Mouse (Mus musculus) embryonic facial prominence, embryonic 12.5 days (tissue): ENCODE measurements around the gene Prorsd1. TPM values are rescaled to one million over a fixed set of nuclear protein-coding genes. Genes with fewer than 3 reads are reported as not detected.
A peak's percentile ranks its signal among the peaks of the same experiment; 100 is the strongest.
"Not testable (repeated sequence)": the region's sequence is repeated elsewhere in the genome, so short reads cannot be mapped to it uniquely, and the experiment has no call there.

ENCODE experiments used
- ATAC-seq: fragments of 200-750 bp; cut with Nextera tagmentation; 2 replicates; pipeline ENCODE4 v1.8.0; 2017; ENCODE audit not compliant: insufficient number of reproducible peaks, insufficient read depth, low FRiP score, low TSS enrichment
- H3K27ac ChIP-seq: fragments of 300-500 bp; sonication (generic); 2 replicates; pipeline ENCODE4 v1.5.1; 2016; ENCODE audit warnings: mild to moderate bottlenecking
- H3K27me3 ChIP-seq: fragments of 300-500 bp; sonication (generic); 2 replicates; pipeline ENCODE4 v1.6.1; 2016; ENCODE audit warnings: mild to moderate bottlenecking, moderate library complexity
- H3K36me3 ChIP-seq: fragments of 300-500 bp; sonication (generic); 2 replicates; pipeline ENCODE4 v1.6.1; 2016; ENCODE audit warnings: mild to moderate bottlenecking
- H3K4me1 ChIP-seq: fragments of 300-500 bp; sonication (generic); 2 replicates; pipeline ENCODE4 v1.6.1; 2016
- H3K4me2 ChIP-seq: fragments of 300-500 bp; sonication (generic); replicated peaks from 2 replicates; pipeline ENCODE4 v1.6.1; 2016; ENCODE audit warnings: mild to moderate bottlenecking, moderate library complexity
- H3K4me3 ChIP-seq: fragments of 300-500 bp; sonication (generic); 2 replicates; pipeline ENCODE4 v1.5.1; 2016; ENCODE audit warnings: mild to moderate bottlenecking
- H3K9ac ChIP-seq: fragments of 300-500 bp; sonication (generic); 2 replicates; pipeline ENCODE4 v1.6.1; 2016; ENCODE audit warnings: mild to moderate bottlenecking, moderate library complexity
- H3K9me3 ChIP-seq: fragments of 300-500 bp; sonication (generic); 2 replicates; pipeline ENCODE4 v1.6.1; 2016; ENCODE audit warnings: mild to moderate bottlenecking, moderate library complexity
- WGBS: fragments of 180-500 bp; shearing (Covaris S2); methylation state at CpG from one replicate; pipeline ENCODE4 v1.1.7; 2016; 5-methylcytosine and 5-hydroxymethylcytosine counted together
- polyA plus RNA-seq: library from polyadenylated mRNA; unstranded; fragments of >200 nt; fragmentation: Nextera tagmentation; extraction: Ambion mirVana; gene quantifications from 2 replicates; pipeline ENCODE4 v1.2.1, GENCODE M21; 2016

The Prorsd1 gene
- 26.2 and 26.6 TPM in 2 replicates for polyA plus RNA-seq

DNA sequence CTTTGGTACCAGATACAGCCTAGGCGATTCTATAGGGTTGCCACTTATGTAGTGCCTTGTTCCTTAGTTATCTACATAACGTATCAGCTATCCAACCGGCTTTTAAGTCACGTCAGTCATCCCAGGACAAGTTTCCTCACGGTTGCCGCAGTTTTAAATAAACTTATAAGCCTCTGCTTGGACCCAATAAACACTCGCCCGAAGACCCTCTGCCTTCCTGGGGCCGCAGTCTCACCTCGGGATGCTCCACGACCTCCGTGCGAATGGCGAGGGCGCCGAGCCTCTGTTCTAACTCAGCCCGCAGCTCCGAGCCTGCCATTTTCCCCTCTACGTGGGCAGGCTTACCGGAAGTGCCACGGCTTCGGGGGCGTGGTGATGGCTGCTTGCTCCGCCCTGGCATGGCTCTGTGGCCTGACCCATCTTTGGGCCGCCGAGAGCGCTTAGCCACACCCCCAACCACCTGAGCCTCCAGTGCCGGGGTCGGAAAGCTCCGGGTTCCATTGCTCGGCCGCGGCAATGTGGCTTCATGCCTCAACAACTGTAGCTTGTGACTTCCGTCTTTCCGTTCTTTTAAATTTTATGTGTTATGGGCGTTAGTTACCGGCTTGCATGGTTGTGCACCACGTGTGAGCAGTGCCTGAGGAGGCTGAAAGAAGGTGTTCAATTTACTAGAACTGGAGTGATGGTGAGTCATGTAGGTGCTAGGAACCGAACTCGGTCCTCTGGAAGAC is at the start of gene Prorsd1:
Gene Prorsd1 (minus strand): TSS at position 352 of the 731 bp plus-strand sequence.
- no peaks in the 10 kb centered on the region for H3K27me3 ChIP-seq
- peak; percentile 96 for ATAC-seq
- H3K36me3 ChIP-seq, result 0 out of 2 replicates have a peak, but pooled peaks cover 4% of the 10 kb centered on the region
- peaks cover 5% of the 10 kb centered on the region; the same call in 1 of the 2 replicates for H3K4me1 ChIP-seq
- peak within 1 kb of the TSS; percentile 72 for H3K27ac ChIP-seq
- peak within 1 kb of the TSS; percentile 63 for H3K9ac ChIP-seq
- H3K4me2 ChIP-seq, result peak within 1 kb of the TSS; percentile 58
- H3K9me3 ChIP-seq, result no peaks in the 10 kb centered on the region
- H3K4me3 ChIP-seq, result peak within 1 kb of the TSS; percentile 62
- WGBS, result 3% methylated on average over 40 of the region's 40 CpGs

DNA sequence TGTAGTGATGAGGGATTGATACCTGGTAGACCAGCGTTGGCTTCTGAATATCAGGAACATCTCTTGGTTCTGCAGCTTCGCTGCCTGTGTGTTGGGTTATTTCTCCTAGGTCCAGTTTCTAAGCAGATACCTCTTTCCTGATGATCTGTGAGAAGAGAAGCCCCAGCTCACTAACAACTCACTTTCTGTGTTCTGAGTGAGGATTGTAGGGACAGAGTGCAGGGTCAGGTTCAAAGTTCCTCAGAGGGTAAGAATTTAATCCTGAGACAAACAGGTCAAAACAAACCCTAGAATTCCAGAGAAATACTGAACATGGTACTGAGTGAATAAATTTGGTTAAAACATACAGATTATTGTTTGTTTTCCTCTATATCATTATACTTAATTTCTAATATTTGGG is 48.6 kb upstream of the Prorsd1 start:
- Histone ChIP-seq H3K9me3 (no peaks in the 10 kb centered on the region), H3K4me3 (no peak overlapping the region), H3K4me2 (no peak overlapping the region), H3K27me3 (no peaks in the 10 kb centered on the region), H3K9ac (no peak overlapping the region), H3K4me1 (no peaks in the 10 kb centered on the region), H3K27ac (no peak overlapping the region), H3K36me3 (no peaks in the 10 kb centered on the region)
- 88% methylated on average over 2 of the region's 2 CpGs for WGBS
- no peak for ATAC-seq

- WGBS, result 81% methylated on average over 3 of the region's 3 CpGs
- H3K4me1 ChIP-seq, result no peaks in the 10 kb centered on the region
- no peaks in the 10 kb centered on the region for H3K9me3 ChIP-seq
- no peak for ATAC-seq
- no peaks in the 10 kb centered on the region for H3K27me3 ChIP-seq
- H3K4me3 ChIP-seq, result no peak overlapping the region
- no peak overlapping the region for H3K27ac ChIP-seq
- no peaks in the 10 kb centered on the region for H3K36me3 ChIP-seq
- no peak overlapping the region for H3K9ac ChIP-seq
- H3K4me2 ChIP-seq, result no peak overlapping the region
Observed at GRCm38 (mm10) chr11:29560990-29561389, 46.2 kb upstream of the Prorsd1 start.

DNA sequence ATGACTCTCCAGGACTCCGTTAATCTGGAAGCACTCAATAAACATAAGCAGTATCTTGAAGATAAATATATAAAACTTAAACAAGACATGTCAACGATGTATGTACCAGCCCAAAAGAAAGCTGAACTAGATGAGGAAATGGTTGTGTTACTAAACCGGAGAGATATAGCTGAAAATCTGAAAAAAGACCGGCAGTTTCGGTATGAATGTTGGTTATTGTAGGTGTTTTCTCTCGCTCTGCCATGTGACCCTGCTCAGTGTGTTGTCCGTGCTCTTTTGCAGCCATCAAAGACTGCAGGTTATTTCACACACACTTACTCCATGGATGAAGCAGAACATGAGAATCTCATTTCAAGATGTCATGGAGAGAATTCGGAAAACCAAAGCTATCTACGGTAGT is 45.6 kb upstream of the Prorsd1 start:
- no peaks in the 10 kb centered on the region for H3K36me3 ChIP-seq
- no peak for ATAC-seq
- H3K4me2 ChIP-seq, result no peak overlapping the region
- no peaks in the 10 kb centered on the region for H3K9me3 ChIP-seq
- no peaks in the 10 kb centered on the region for H3K27me3 ChIP-seq
- H3K27ac ChIP-seq, result no peak overlapping the region
- H3K4me3 ChIP-seq, result no peak overlapping the region
- H3K9ac ChIP-seq, result no peak overlapping the region
- no peaks in the 10 kb centered on the region for H3K4me1 ChIP-seq
- WGBS, result 87% methylated on average over 9 of the region's 9 CpGs

DNA sequence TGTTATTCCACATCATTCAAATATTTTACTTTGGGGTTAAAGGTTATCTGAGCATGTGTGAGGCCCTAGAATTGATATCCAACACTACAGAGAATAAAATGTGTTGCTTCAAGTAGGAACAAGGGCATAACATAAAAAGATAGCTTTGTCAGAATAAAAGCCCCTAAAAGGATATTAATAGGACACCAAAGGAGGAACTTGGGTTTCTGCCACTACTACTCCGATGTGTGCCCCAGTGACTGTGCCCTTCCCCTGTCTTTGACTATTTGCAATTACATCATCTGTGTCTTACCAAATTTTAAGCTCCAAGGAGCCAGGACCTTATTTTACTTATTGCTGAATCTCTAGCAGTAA is 34.6 kb upstream of the Prorsd1 start:
- Histone ChIP-seq H3K4me1 (peaks cover 8% of the 10 kb centered on the region; the same call in 1 of the 2 replicates), H3K4me2 (no peak overlapping the region), H3K36me3 (peaks cover 20% of the 10 kb centered on the region), H3K27ac (no peak overlapping the region), H3K9me3 (no peaks in the 10 kb centered on the region), H3K27me3 (no peaks in the 10 kb centered on the region), H3K9ac (no peak overlapping the region), H3K4me3 (no peak overlapping the region)
- no peak for ATAC-seq
- 94% methylated on average over 1 of the region's 1 CpGs for WGBS

- peaks cover 8% of the 10 kb centered on the region; the same call in 1 of the 2 replicates for H3K4me1 ChIP-seq
- H3K9ac ChIP-seq, result peak overlapping the region; percentile 93
- no peaks in the 10 kb centered on the region for H3K9me3 ChIP-seq
- H3K27ac ChIP-seq, result no peak overlapping the region
- H3K4me3 ChIP-seq, result peak overlapping the region; percentile 80
- H3K27me3 ChIP-seq, result no peaks in the 10 kb centered on the region
- 27% methylated on average over 23 of the region's 23 CpGs for WGBS
- H3K36me3 ChIP-seq, result peaks cover 26% of the 10 kb centered on the region
- ATAC-seq, result no peak
- peak overlapping the region; percentile 60 for H3K4me2 ChIP-seq
Observed at GRCm38 (mm10) chr11:29548504-29549424, 33.9 kb upstream of the Prorsd1 start.

DNA sequence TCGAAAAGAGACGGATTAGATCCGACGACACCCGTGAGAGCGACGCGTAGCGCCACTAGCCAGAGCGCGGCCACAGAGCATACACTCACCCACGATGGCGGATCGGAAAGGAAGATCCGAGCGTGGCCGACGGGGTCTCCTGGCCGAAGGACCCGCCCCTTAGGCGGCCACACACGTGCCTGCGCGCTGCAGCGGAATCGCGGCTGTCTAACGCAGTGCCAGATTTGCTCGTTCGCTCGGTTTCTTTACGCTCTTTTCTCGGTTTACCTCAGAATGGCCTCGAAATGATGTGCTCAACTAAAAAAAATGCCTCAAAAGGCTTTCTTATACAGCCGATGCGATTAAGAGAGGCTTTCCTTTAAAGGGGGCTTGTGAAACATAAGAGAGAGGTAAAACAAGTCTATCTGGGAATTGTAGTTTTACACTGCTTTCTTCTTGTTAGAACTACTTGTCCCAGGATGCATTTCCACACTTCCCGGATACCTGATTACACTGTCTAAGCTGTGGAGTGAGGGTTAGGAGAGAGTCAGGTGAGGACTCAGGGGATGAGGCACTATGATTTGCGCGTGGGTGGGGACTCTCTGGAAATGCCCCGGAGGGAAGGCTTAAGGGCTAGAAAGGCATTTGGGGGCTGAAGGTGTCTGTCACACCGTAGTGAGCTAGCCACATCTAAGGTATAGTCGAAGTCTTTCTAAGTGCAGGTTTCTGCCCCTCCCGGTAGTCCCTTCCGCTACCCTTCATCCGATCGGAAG is 33.1 kb upstream of the Prorsd1 start, which contains the start of the genes Clhc1 and Rps27a:
Gene Clhc1 (plus strand): TSS at position 199 of the 752 bp plus-strand sequence.
Gene Rps27a (minus strand): TSS at position 358 of the 752 bp plus-strand sequence.
- Histone ChIP-seq H3K36me3 (peaks cover 27% of the 10 kb centered on the region), H3K27ac (peak within 1 kb of the TSS; percentile 83), H3K27me3 (no peaks in the 10 kb centered on the region), H3K4me3 (peak within 1 kb of the TSS; percentile 80), H3K4me2 (peak within 1 kb of the TSS; percentile 60), H3K9me3 (no peaks in the 10 kb centered on the region), H3K9ac (peak within 1 kb of the TSS; percentile 93), H3K4me1 (peaks cover 8% of the 10 kb centered on the region; the same call in 1 of the 2 replicates)
- under 1% methylated on average over 46 of the region's 46 CpGs for WGBS
- ATAC-seq, result peak; percentile 97

- H3K36me3 ChIP-seq, result peaks cover 28% of the 10 kb centered on the region
- 1% methylated on average over 27 of the region's 27 CpGs for WGBS
- ATAC-seq, result no peak
Observed at GRCm38 (mm10) chr11:29547249-29547751, 32.5 kb upstream of the Prorsd1 start.

GRCm38 (mm10) chr11:29546762-29547161 is 31.9 kb upstream of the Prorsd1 start:
- peak overlapping the region; percentile 60 for H3K4me2 ChIP-seq
- H3K36me3 ChIP-seq, result peaks cover 30% of the 10 kb centered on the region
- H3K27ac ChIP-seq, result peak overlapping the region; percentile 50; the same call in 1 of the 2 replicates
- H3K4me1 ChIP-seq, result peaks cover 8% of the 10 kb centered on the region; the same call in 1 of the 2 replicates
- peak overlapping the region; percentile 93 for H3K9ac ChIP-seq
- whole genome bisulfite sequencing, result 21% methylated on average over 2 of the region's 2 CpGs
- no peaks in the 10 kb centered on the region for H3K9me3 ChIP-seq
- no peak for ATAC-seq
- peak overlapping the region; percentile 80 for H3K4me3 ChIP-seq
- H3K27me3 ChIP-seq, result no peaks in the 10 kb centered on the region

More at GRCm38 (mm10) chr11:29547249-29547751, 32.5 kb upstream of the Prorsd1 start:
- Histone ChIP-seq H3K27ac (peak overlapping the region; percentile 83), H3K4me1 (peaks cover 8% of the 10 kb centered on the region; the same call in 1 of the 2 replicates), H3K4me2 (peak overlapping the region; percentile 60), H3K9me3 (no peaks in the 10 kb centered on the region), H3K27me3 (no peaks in the 10 kb centered on the region), H3K4me3 (peak overlapping the region; percentile 80), H3K9ac (peak overlapping the region; percentile 93)

- Histone ChIP-seq H3K4me2 (peak overlapping the region; percentile 60), H3K4me3 (peak overlapping the region; percentile 80), H3K36me3 (peaks cover 30% of the 10 kb centered on the region), H3K9ac (peak overlapping the region; percentile 93)
- not testable (repeated sequence) for ATAC-seq, H3K4me1 ChIP-seq, H3K27ac ChIP-seq, H3K27me3 ChIP-seq, H3K9me3 ChIP-seq
- WGBS, result 96% methylated on average over 2 of the region's 2 CpGs
Observed at GRCm38 (mm10) chr11:29546297-29546696, 31.5 kb upstream of the Prorsd1 start.
